Mouse (Mus musculus) heart, postnatal 4 days (tissue): ENCODE measurements at regions not wholly inside any gene's neighbourhood (a gene's known extent, or its start where the extent isn't known, plus 50 kb on each side); places are given as distances from the start of the nearest gene placed in this dataset.

Experiments
- DNase-seq: peaks from one replicate; pipeline ENCODE4 v3.0.0; 2021

GRCm38 (mm10) chr6:135433753-135434152 lies 71.4 kb downstream of the Emp1 start:
- DNase-seq: no peak

- no peak for DNase-seq
These were observed 74.0 kb downstream of the Emp1 start for GRCm38 (mm10) chr6:135436315-135436714.

GRCm38 (mm10) chr6:135438271-135438670 lies 75.9 kb downstream of the Emp1 start:
- DNase-seq: no peak

GRCm38 (mm10) chr6:135441126-135441871 lies 79.0 kb downstream of the Emp1 start:
- DNase-seq: no peak

GRCm38 (mm10) chr6:135444661-135445060 lies 82.3 kb downstream of the Emp1 start:
- DNase-seq: peak; percentile 95

GRCm38 (mm10) chr6:135445070-135445469 lies 82.7 kb downstream of the Emp1 start:
- DNase-seq: no peak

- DNase-seq: no peak
These were observed 85.5 kb downstream of the Emp1 start for GRCm38 (mm10) chr6:135447801-135448200.

GRCm38 (mm10) chr6:135449228-135449627 lies 86.9 kb downstream of the Emp1 start:
- no peak for DNase-seq

GRCm38 (mm10) chr6:135450573-135450972 lies 88.2 kb downstream of the Emp1 start:
- no peak for DNase-seq

- no peak for DNase-seq
These were observed 88.9 kb downstream of the Emp1 start for GRCm38 (mm10) chr6:135451165-135451797.

GRCm38 (mm10) chr6:135453041-135453440 lies 90.7 kb downstream of the Emp1 start:
- no peak for DNase-seq

GRCm38 (mm10) chr6:135472495-135472894 lies 110.2 kb downstream of the Emp1 start:
- DNase-seq: no peak

GRCm38 (mm10) chr6:135473146-135473545 lies 110.8 kb downstream of the Emp1 start:
- no peak for DNase-seq

GRCm38 (mm10) chr6:135488795-135489194 lies 126.5 kb downstream of the Emp1 start:
- no peak for DNase-seq

- DNase-seq: no peak
These were observed 131.6 kb downstream of the Emp1 start for GRCm38 (mm10) chr6:135493983-135494382.

- peak; percentile 43 for DNase-seq
These were observed 133.5 kb downstream of the Emp1 start for GRCm38 (mm10) chr6:135495841-135496240.

- DNase-seq: no peak
These were observed 136.2 kb downstream of the Emp1 start for GRCm38 (mm10) chr6:135498592-135498991.

GRCm38 (mm10) chr6:135500381-135500780 lies 138.0 kb downstream of the Emp1 start:
- DNase-seq: no peak

- DNase-seq: no peak
These were observed 139.4 kb downstream of the Emp1 start for GRCm38 (mm10) chr6:135501791-135502190.

- DNase-seq: no peak
These were observed 140.1 kb downstream of the Emp1 start for GRCm38 (mm10) chr6:135502405-135502804.

- DNase-seq: no peak
These were observed 156.5 kb downstream of the Emp1 start for GRCm38 (mm10) chr6:135518710-135519437.

- no peak for DNase-seq
These were observed 157.1 kb downstream of the Emp1 start for GRCm38 (mm10) chr6:135519438-135519803.

GRCm38 (mm10) chr6:135520868-135521267 lies 158.5 kb downstream of the Emp1 start:
- no peak for DNase-seq

- no peak for DNase-seq
These were observed 162.5 kb downstream of the Emp1 start for GRCm38 (mm10) chr6:135524886-135525285.
